Mouse (Mus musculus): ENCODE results near the gene Zfp987.
"Not testable (repeated sequence)": the region's sequence is repeated elsewhere in the genome, so short reads cannot be mapped to it uniquely, and the experiment has no call there.

DNA sequence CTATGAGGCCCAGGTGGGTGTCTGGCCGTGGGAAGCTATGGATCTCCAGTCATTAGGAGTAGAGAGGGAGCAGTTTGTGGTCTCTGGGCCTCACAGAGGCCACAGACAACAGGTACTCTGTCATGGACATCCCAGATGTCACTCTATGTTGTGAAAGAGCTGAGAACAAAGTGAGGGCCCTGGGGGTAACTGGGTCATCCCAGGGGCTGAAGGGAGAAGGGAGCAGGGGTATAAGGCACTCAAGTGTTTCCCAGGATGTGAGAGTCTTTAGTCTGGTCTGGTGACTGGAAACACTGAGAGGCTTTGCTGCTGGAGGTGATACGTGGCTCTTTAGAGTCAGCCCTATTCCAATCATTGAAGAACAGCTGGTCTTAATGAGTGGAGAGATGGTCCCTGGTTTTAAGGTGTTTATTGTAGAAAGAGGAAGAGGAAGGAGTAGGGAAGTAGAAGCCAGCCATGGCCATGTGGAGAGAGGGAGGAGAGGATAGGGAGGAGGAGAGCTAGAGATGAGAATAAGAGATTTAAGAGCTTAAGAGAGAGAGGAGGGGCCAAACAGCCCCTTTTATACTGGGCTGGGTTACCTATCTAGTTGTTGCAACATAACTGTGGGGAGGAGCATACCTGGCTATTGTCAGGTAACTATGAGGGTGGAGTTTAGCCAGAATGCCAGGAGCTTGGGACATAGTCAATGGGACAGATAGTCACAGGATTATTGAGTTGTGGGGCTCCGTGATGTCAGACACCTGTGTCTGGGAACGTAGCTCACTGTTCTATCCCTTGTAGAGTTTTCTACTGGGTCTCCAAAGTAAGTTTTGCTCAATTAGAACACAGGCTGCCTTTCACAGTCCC lies 76.5 kb downstream of the Zfp987 start:
- TF ChIP-seq GATA1 (IDR thresholded peaks at IDR 0.05; ENCODE audit: borderline replicate concordance, low read length); FLI1 (IDR thresholded peaks at IDR 0.05; ENCODE audit: low read length): not testable (repeated sequence)

Measured in megakaryocyte, embryonic 14.5 days (primary cell).